Mouse (Mus musculus) heart, postnatal 10 days (tissue): ENCODE data around the gene Lbh. TPM values are rescaled to one million over a fixed set of nuclear protein-coding genes. Genes with fewer than 3 reads are reported as not detected.

Experiments used
- DNase-seq, 2 experiments: peaks; one replicate each; pipeline ENCODE4 v3.0.0; 2021
- intact Hi-C: fragments of 180-260 bp; cut with DNase I; formaldehyde crosslinking; loops from one replicate; pipeline ENCODE4 v1.15.1; 2025
- total RNA-seq, 2 experiments: library from RNA; stranded (reverse); gene quantifications; 2 replicates each; pipeline ENCODE4 v1.2.3; 2021

The Lbh gene
- total RNA-seq, 2 experiments from 2014 or later, result 456 to 731 TPM

- intact Hi-C loops, result no loop called here
- no peak for DNase-seq
Measured at GRCm38 (mm10) chr17:72909061-72909852, 8.8 kb upstream of the Lbh start.

- intact Hi-C loops, result no loop called here
Measured at GRCm38 (mm10) chr17:72911283-72911682, 6.8 kb upstream of the Lbh start.

GRCm38 (mm10) chr17:72911751-72912150 is 6.4 kb upstream of the Lbh start:
- intact Hi-C loops, result loop anchor here (2.0 kb wide), 1 partner anchor 21 kb away; no protein-coding TSS in a partner anchor
- peak in 1 of 2 experiments; percentile 37 for DNase-seq

More at GRCm38 (mm10) chr17:72911283-72911682, 6.8 kb upstream of the Lbh start:
- no peak for DNase-seq

- intact Hi-C loops, result no loop called here
- no peak for DNase-seq
Measured at GRCm38 (mm10) chr17:72914082-72914481, 4.0 kb upstream of the Lbh start.

GRCm38 (mm10) chr17:72917241-72918030 is 669 bp upstream of the Lbh start:
- intact Hi-C loops, result loop anchor here (2.0 kb wide), 3 partner anchors 55 to 155 kb away; no protein-coding TSS in a partner anchor
- DNase-seq, result peak; percentile 78 to 81

GRCm38 (mm10) chr17:72918571-72919541 is 751 bp downstream of the Lbh start:
- DNase-seq, result peak; percentile 71 to 75
- intact Hi-C loops, result loop anchor here (2.0 kb wide), 3 partner anchors 54 to 154 kb away; no protein-coding TSS in a partner anchor

GRCm38 (mm10) chr17:72919641-72920040 is 1.5 kb downstream of the Lbh start:
- DNase-seq, result no peak
- intact Hi-C loops, result loop anchor here (2.0 kb wide), 3 partner anchors 53 to 153 kb away; no protein-coding TSS in a partner anchor

- DNase-seq, result peak; percentile 35 to 48
- intact Hi-C loops, result no loop called here
Measured at GRCm38 (mm10) chr17:72920430-72920829, 2.3 kb downstream of the Lbh start.

GRCm38 (mm10) chr17:72920971-72921370 is 2.9 kb downstream of the Lbh start:
- DNase-seq, result peak; percentile 20 to 34
- intact Hi-C loops, result no loop called here

GRCm38 (mm10) chr17:72922206-72922605 is 4.1 kb downstream of the Lbh start:
- intact Hi-C loops, result loop anchor here (2.0 kb wide), 1 partner anchor 15 kb away; no protein-coding TSS in a partner anchor
- DNase-seq, result peak; percentile 19 to 31

GRCm38 (mm10) chr17:72923283-72923682 is 5.2 kb downstream of the Lbh start:
- intact Hi-C loops, result loop anchor here (2.0 kb wide), 1 partner anchor 14 kb away; no protein-coding TSS in a partner anchor
- DNase-seq, result peak; percentile 33 to 43

GRCm38 (mm10) chr17:72924295-72924694 is 6.2 kb downstream of the Lbh start:
- intact Hi-C loops, result no loop called here

GRCm38 (mm10) chr17:72925111-72925510 is 7.0 kb downstream of the Lbh start:
- DNase-seq, result peak; percentile 44 to 47
- intact Hi-C loops, result no loop called here

More at GRCm38 (mm10) chr17:72924295-72924694, 6.2 kb downstream of the Lbh start:
- peak; percentile 23 to 26 for DNase-seq

- DNase-seq, result peak; percentile 73 to 79
Measured at GRCm38 (mm10) chr17:72925804-72926617, 7.9 kb downstream of the Lbh start.

GRCm38 (mm10) chr17:72926994-72927393 is 8.9 kb downstream of the Lbh start:
- intact Hi-C loops, result no loop called here
- DNase-seq, result peak; percentile 31 to 34

More at GRCm38 (mm10) chr17:72925804-72926617, 7.9 kb downstream of the Lbh start:
- intact Hi-C loops, result no loop called here

- intact Hi-C loops, result no loop called here
- no peak for DNase-seq
Measured at GRCm38 (mm10) chr17:72933116-72933515, 15.0 kb downstream of the Lbh start.

- DNase-seq, result no peak
- intact Hi-C loops, result no loop called here
Measured at GRCm38 (mm10) chr17:72934146-72934545, 16.0 kb downstream of the Lbh start.

- intact Hi-C loops, result no loop called here
- peak in 1 of 2 experiments; percentile 46 for DNase-seq
Measured at GRCm38 (mm10) chr17:72934653-72935052, 16.5 kb downstream of the Lbh start.

- intact Hi-C loops, result loop anchor here (2.0 kb wide), 1 partner anchor 13 kb away; no protein-coding TSS in a partner anchor
- DNase-seq, result no peak
Measured at GRCm38 (mm10) chr17:72935921-72936320, 17.8 kb downstream of the Lbh start.
